Mouse (Mus musculus): ENCODE data around the gene Pkd1l1. TPM values are rescaled to one million over a fixed set of nuclear protein-coding genes. Genes with fewer than 3 reads are reported as not detected.

Pkd1l1 gene
- total RNA-seq, 2 experiments from 2014 or later: 0.05 TPM; not detected in 1

- H3K27ac ChIP-seq: peak overlapping the region; percentile 53; the same call in 1 of the 2 replicates
- peak in 1 of 2 experiments; percentile 26 for DNase-seq (ENCODE audit: low spot score in 2 of 2)
- TF ChIP-seq CTCF (conservative IDR thresholded peaks at IDR 0.05): peak; percentile 51
- H3K4me3 ChIP-seq: no peak overlapping the region
Measured at GRCm38 (mm10) chr11:8870115-8870514, 103.0 kb downstream of the Pkd1l1 start.

GRCm38 (mm10) chr11:8866021-8866420 is 107.0 kb downstream of the Pkd1l1 start:
- no peak for TF ChIP-seq CTCF (conservative IDR thresholded peaks at IDR 0.05)
- no peak overlapping the region for H3K4me3 ChIP-seq
- DNase-seq (ENCODE audit: low spot score in 2 of 2): no peak
- no peak overlapping the region for H3K27ac ChIP-seq

GRCm38 (mm10) chr11:8863955-8864675 is 109.0 kb downstream of the Pkd1l1 start:
- peak; percentile 25 to 43 for DNase-seq (ENCODE audit: low spot score in 2 of 2)
- no peak for TF ChIP-seq CTCF (conservative IDR thresholded peaks at IDR 0.05)
- peak overlapping the region; percentile 61 for H3K27ac ChIP-seq
- H3K4me3 ChIP-seq: no peak overlapping the region

- TF ChIP-seq CTCF (conservative IDR thresholded peaks at IDR 0.05): no peak
- Histone ChIP-seq H3K4me3 (no peak overlapping the region), H3K27ac (no peak overlapping the region)
- DNase-seq (ENCODE audit: low spot score in 2 of 2): no peak
Measured at GRCm38 (mm10) chr11:8862426-8862825, 110.6 kb downstream of the Pkd1l1 start.

- no peak for DNase-seq (ENCODE audit: low spot score in 2 of 2)
- no peak overlapping the region for H3K27ac ChIP-seq
- no peak for TF ChIP-seq CTCF (conservative IDR thresholded peaks at IDR 0.05)
Measured at GRCm38 (mm10) chr11:8861978-8862377, 111.1 kb downstream of the Pkd1l1 start.

GRCm38 (mm10) chr11:8860878-8861277 is 112.2 kb downstream of the Pkd1l1 start:
- DNase-seq (ENCODE audit: low spot score in 2 of 2): peak in 1 of 2 experiments; percentile 26
- Histone ChIP-seq H3K4me3 (no peak overlapping the region), H3K27ac (no peak overlapping the region)
- peak; percentile 62 for TF ChIP-seq CTCF (conservative IDR thresholded peaks at IDR 0.05)

More at GRCm38 (mm10) chr11:8861978-8862377, 111.1 kb downstream of the Pkd1l1 start:
- H3K4me3 ChIP-seq: no peak overlapping the region

- Histone ChIP-seq H3K27ac (no peak overlapping the region), H3K4me3 (no peak overlapping the region)
- peak; percentile 79 for TF ChIP-seq CTCF (conservative IDR thresholded peaks at IDR 0.05)
- DNase-seq (ENCODE audit: low spot score in 2 of 2): peak; percentile 39 to 76
Measured at GRCm38 (mm10) chr11:8859868-8860267, 113.2 kb downstream of the Pkd1l1 start.

- TF ChIP-seq CTCF (conservative IDR thresholded peaks at IDR 0.05): no peak
- Histone ChIP-seq H3K27ac (no peak overlapping the region), H3K4me3 (no peak overlapping the region)
- no peak for DNase-seq (ENCODE audit: low spot score in 2 of 2)
Measured at GRCm38 (mm10) chr11:8859041-8859440, 114.0 kb downstream of the Pkd1l1 start.

- peak; percentile 47 for TF ChIP-seq CTCF (conservative IDR thresholded peaks at IDR 0.05)
- no peak for DNase-seq (ENCODE audit: low spot score in 2 of 2)
- Histone ChIP-seq H3K4me3 (no peak overlapping the region), H3K27ac (no peak overlapping the region)
Measured at GRCm38 (mm10) chr11:8856125-8856524, 116.9 kb downstream of the Pkd1l1 start.

- H3K4me3 ChIP-seq: no peak overlapping the region
- no peak for TF ChIP-seq CTCF (conservative IDR thresholded peaks at IDR 0.05)
- DNase-seq (ENCODE audit: low spot score in 2 of 2): no peak
- no peak overlapping the region for H3K27ac ChIP-seq
Measured at GRCm38 (mm10) chr11:8848049-8848448, 125.0 kb downstream of the Pkd1l1 start.

- DNase-seq (ENCODE audit: low spot score in 2 of 2): no peak
- H3K4me3 ChIP-seq: no peak overlapping the region
- TF ChIP-seq CTCF (conservative IDR thresholded peaks at IDR 0.05): no peak
- no peak overlapping the region for H3K27ac ChIP-seq
Measured at GRCm38 (mm10) chr11:8847627-8848026, 125.4 kb downstream of the Pkd1l1 start.

- no peak overlapping the region for H3K27ac ChIP-seq
- no peak for TF ChIP-seq CTCF (conservative IDR thresholded peaks at IDR 0.05)
- DNase-seq (ENCODE audit: low spot score in 2 of 2): no peak
- H3K4me3 ChIP-seq: no peak overlapping the region
Measured at GRCm38 (mm10) chr11:8836176-8836575, 136.9 kb downstream of the Pkd1l1 start.

GRCm38 (mm10) chr11:8834121-8834520 is 138.9 kb downstream of the Pkd1l1 start:
- no peak overlapping the region for H3K4me3 ChIP-seq
- DNase-seq (ENCODE audit: low spot score in 2 of 2): no peak
- no peak overlapping the region for H3K27ac ChIP-seq
- TF ChIP-seq CTCF (conservative IDR thresholded peaks at IDR 0.05): no peak

GRCm38 (mm10) chr11:8830551-8830950 is 142.5 kb downstream of the Pkd1l1 start:
- no peak for TF ChIP-seq CTCF (conservative IDR thresholded peaks at IDR 0.05)
- Histone ChIP-seq H3K4me3 (no peak overlapping the region), H3K27ac (no peak overlapping the region)
- no peak for DNase-seq (ENCODE audit: low spot score in 2 of 2)

Data from layer of hippocampus, adult 2 months (tissue).